Mouse (Mus musculus) olfactory bulb, adult 2 months (tissue): Measurements from ENCODE around the gene Ptprt.

Source experiments
- CTCF ChIP-seq: fragments of 200-500 bp; IDR thresholded peaks from 2 replicates; pipeline ENCODE4 v1.5.1; 2012; ENCODE audit warnings: low read depth, mild to moderate bottlenecking, low read length, moderate library complexity; ENCODE audit not compliant: insufficient read depth
- POLR2A ChIP-seq: fragments of 200-500 bp; IDR thresholded peaks from 2 replicates; pipeline ENCODE4 v1.6.1; 2012; ENCODE audit warnings: mild to moderate bottlenecking, low read depth, low read length, moderate library complexity; ENCODE audit not compliant: insufficient read depth

GRCm38 (mm10) chr2:162626076-162626475, 34.9 kb downstream of the Ptprt start:
- TF ChIP-seq CTCF (no peak), POLR2A (no peak)
